Mouse (Mus musculus) left cerebral cortex, postnatal 25 days (tissue): ENCODE results near the gene Gse1. TPM values are rescaled to one million over a fixed set of nuclear protein-coding genes. Genes with fewer than 3 reads are reported as not detected.
A peak's percentile ranks its signal among the peaks of the same experiment; 100 is the strongest.

ENCODE experiments used
- DNase-seq, 2 experiments: peaks; one replicate each; pipeline ENCODE4 v3.0.0; 2022; ENCODE audit warnings: low spot score in 2 of 2, mixed read lengths in 1 of 2
- intact Hi-C: fragments of 180-260 bp; cut with DNase I; formaldehyde crosslinking; loops from one replicate; pipeline ENCODE4 v1.15.1; 2025
- total RNA-seq, 2 experiments: library from RNA; stranded (reverse); gene quantifications; 2 replicates each; pipeline ENCODE4 v1.2.3; 2021

Gene Gse1
- total RNA-seq, 2 experiments from 2014 or later = 74.2 to 79.4 TPM

- no peak for DNase-seq
- intact Hi-C loops = no loop called here
These were observed 150.8 kb downstream of the Gse1 start for GRCm38 (mm10) chr8:120379015-120379414.

GRCm38 (mm10) chr8:120381865-120382264 is 153.6 kb downstream of the Gse1 start:
- no peak for DNase-seq
- intact Hi-C loops = loop anchor here (1.0 to 5.0 kb wide), 5 partner anchors 30 to 154 kb away; no protein-coding TSS in a partner anchor

- DNase-seq = peak; percentile 85 to 98
- intact Hi-C loops = loop anchor here (1.0 to 5.0 kb wide), 5 partner anchors 30 to 154 kb away; no protein-coding TSS in a partner anchor
These were observed 154.4 kb downstream of the Gse1 start for GRCm38 (mm10) chr8:120382436-120383203.

- intact Hi-C loops = loop anchor here (2.0 to 5.0 kb wide), 3 partner anchors 44 to 106 kb away; no protein-coding TSS in a partner anchor
- DNase-seq = no peak
These were observed 154.9 kb downstream of the Gse1 start for GRCm38 (mm10) chr8:120383204-120383560.

- no peak for DNase-seq
- intact Hi-C loops = loop anchor here (2.0 to 5.0 kb wide), 3 partner anchors 44 to 105 kb away; no protein-coding TSS in a partner anchor
These were observed 155.5 kb downstream of the Gse1 start for GRCm38 (mm10) chr8:120383713-120384112.

GRCm38 (mm10) chr8:120384745-120385144 is 156.5 kb downstream of the Gse1 start:
- intact Hi-C loops = loop anchor here (5.0 kb wide), 1 partner anchor 43 kb away; no protein-coding TSS in a partner anchor
- DNase-seq = no peak

GRCm38 (mm10) chr8:120388246-120388645 is 160.0 kb downstream of the Gse1 start:
- DNase-seq = no peak
- intact Hi-C loops = no loop called here

- no peak for DNase-seq
- intact Hi-C loops = no loop called here
These were observed 162.3 kb downstream of the Gse1 start for GRCm38 (mm10) chr8:120390598-120390997.

GRCm38 (mm10) chr8:120391856-120392255 is 163.6 kb downstream of the Gse1 start:
- DNase-seq = no peak
- intact Hi-C loops = no loop called here

- no peak for DNase-seq
- intact Hi-C loops = no loop called here
These were observed 164.8 kb downstream of the Gse1 start for GRCm38 (mm10) chr8:120393085-120393484.

- intact Hi-C loops = no loop called here
- DNase-seq = peak; percentile 39 to 74
These were observed 165.6 kb downstream of the Gse1 start for GRCm38 (mm10) chr8:120393871-120394275.

GRCm38 (mm10) chr8:120395892-120396291 is 167.6 kb downstream of the Gse1 start:
- no peak for DNase-seq
- intact Hi-C loops = no loop called here

GRCm38 (mm10) chr8:120396756-120397155 is 168.5 kb downstream of the Gse1 start:
- intact Hi-C loops = no loop called here
- DNase-seq = no peak

GRCm38 (mm10) chr8:120397444-120398411 is 169.5 kb downstream of the Gse1 start:
- intact Hi-C loops = no loop called here

GRCm38 (mm10) chr8:120399212-120399934 is 171.1 kb downstream of the Gse1 start:
- peak in 1 of 2 experiments; percentile 35 for DNase-seq
- intact Hi-C loops = no loop called here

More at GRCm38 (mm10) chr8:120397444-120398411, 169.5 kb downstream of the Gse1 start:
- no peak for DNase-seq

- intact Hi-C loops = no loop called here
- DNase-seq = no peak
These were observed 173.0 kb downstream of the Gse1 start for GRCm38 (mm10) chr8:120401216-120401615.

- DNase-seq = no peak
- intact Hi-C loops = no loop called here
These were observed 173.5 kb downstream of the Gse1 start for GRCm38 (mm10) chr8:120401712-120402111.

GRCm38 (mm10) chr8:120403606-120404269 is 175.5 kb downstream of the Gse1 start:
- intact Hi-C loops = no loop called here
- no peak for DNase-seq

GRCm38 (mm10) chr8:120404609-120405036 is 176.4 kb downstream of the Gse1 start:
- intact Hi-C loops = no loop called here
- no peak for DNase-seq
